Mouse (Mus musculus): ENCODE measurements around the gene Serpinb6e.

Gene Serpinb6e

DNA sequence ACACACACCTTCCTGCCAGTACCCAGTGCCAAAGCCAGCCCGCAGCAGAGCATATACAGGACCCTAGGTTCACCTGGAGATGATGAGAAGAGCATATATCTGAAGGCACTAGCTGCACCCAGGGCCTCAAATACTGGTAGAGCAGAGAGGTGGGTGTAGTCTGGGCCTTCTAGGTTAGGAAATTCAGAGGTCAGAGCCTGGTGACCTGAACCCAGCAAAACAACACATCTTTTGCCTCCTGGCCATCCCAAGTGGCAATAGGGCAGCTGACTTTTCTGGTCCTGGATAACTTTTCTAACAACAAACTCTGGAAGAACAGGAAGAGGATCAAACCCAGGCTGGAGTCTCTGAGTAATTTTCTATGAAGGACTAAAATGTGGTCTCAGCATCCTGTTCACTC lies at the start of gene Serpinb6e:
Serpinb6e (minus strand) TSS at position 101 of the 400 bp plus-strand sequence.
- no peak for DNase-seq (ENCODE audit: low spot score)

DNA sequence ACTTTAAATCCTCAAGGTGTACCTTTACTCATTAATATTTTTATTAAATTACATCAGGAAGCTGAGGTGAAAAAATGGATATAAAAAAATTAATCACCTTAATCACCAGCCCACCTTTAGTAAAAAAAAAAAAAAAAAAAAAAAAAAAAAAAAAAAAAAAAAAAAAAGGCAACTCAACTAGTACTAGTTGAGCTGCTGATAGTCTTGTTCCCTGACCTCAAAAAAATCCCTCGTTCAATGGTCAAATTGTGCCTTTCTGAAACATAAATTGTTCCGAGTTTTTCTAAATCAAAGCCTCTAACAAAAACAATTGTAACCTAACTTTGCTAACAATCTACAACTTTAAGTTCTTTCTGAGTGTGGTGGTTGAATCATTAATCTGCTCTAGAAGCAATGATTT lies 12.5 kb downstream of the Serpinb6e start:
- DNase-seq (ENCODE audit: low spot score), result no peak

DNA sequence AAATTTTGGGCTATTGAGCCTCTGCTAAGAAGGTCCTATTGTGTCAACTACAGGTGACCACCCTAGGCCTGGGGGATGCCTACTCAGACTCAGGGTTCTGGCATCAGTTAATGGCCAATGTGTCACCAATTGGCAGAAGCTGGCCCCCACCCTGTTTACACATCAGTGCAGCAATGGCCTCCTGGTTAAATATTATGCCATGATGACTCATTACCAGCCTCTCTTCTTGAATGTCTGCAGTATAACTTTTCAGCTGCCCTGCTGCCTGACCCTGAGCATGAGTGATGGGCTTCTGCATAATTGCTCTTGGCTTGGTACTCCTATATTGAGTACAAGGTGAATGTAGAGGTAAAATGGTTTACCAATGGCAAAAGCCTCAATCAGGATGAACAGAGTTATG lies 19.8 kb downstream of the Serpinb6e start:
- no peak for DNase-seq (ENCODE audit: low spot score)

DNA sequence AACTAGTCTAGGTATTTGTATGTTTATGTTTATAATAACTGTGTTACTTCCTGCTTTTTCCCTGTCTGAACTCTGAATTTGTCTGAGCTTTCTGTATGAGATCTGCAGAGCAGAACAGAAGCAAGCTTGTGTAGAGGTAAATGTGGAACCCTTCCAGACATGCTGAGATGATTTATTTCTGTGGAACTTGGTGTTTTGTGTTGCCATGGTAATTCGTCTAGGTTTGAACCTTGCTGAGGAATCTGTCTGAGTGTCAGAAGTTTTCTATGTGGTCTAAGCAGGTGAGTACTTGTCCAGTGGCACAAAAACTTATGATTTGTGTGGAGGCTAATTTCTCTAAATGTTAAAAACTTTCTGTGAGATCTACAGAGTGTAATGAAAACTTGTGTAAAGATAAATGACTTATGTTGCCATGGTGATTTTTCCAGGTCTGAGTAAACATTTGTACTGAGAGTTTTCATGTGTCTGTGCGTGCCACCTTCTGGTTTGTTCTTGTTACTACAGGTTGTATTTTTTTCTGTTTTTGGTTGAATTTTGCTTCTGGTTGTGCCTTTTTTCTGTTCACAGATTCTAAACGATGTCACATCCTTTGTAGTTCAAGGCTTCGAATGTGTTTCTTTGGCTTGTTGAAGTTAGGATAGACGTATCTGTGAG lies 21.6 kb downstream of the Serpinb6e start:
- DNase-seq (ENCODE audit: low spot score), result no peak
